ENCODE assay signal across 8 mouse cellular contexts in the genomic region with DNA sequence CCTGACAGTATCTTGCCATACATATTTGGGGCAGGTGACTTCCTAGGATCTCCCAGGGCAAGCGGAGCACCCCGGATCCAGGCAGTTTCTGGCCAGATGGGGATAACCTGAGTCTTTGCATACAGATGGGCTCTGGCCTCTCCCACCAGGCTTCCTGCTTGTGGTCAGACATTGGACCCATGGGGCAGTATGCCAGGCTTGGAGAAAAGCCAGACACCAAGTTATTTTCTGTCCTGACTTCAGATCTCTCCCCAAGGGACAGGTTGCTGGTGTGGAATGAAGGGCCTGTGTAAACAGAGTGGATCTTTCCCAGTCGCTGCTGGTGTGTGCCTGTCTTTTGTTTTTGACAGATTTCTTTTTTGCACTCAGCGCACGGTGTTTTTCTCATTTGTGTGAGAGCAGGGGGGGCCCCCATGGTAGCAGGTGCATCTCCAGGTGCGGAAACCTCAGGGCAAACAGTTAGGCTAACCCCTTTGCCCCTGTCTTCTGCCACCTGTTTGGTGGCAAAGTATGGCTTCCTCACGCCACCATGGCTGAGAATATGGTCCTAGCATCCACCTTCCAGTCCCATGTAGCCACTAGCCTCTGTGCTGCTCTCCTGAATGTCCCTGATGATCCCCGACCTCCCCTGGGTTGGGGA. TPM values are rescaled to one million over a fixed set of nuclear protein-coding genes. Genes with fewer than 3 reads are reported as not detected.
DNase-seq lines count a peak whose midpoint lies in the region; ATAC-seq lines count a peak whose summit lies in the region.

No protein-coding gene starts in this region.

- H3K27ac ChIP-seq in liver, embryonic 16.5 days (ENCODE audit: low read length), result peak overlapping the region; percentile 69; the same call in 1 of the 2 replicates

- no peaks in the 10 kb centered on the region for H3K27me3 ChIP-seq in liver, embryonic 16.5 days (ENCODE audit: control insufficient read depth, insufficient read depth, low read depth, low read length)

- H3K4me2 ChIP-seq in liver, embryonic 16.5 days (ENCODE audit: low read depth, low read length), result peak overlapping the region; percentile 11; the same call in 1 of the 2 replicates

- no peak overlapping the region for H3K4me3 ChIP-seq in liver, embryonic 16.5 days (ENCODE audit: low read depth, low read length)

- H3K9ac ChIP-seq in liver, embryonic 16.5 days (ENCODE audit: low read depth, low read length), result 0 out of 2 replicates have a peak overlapping the region, but pooled peaks have one; percentile 24

- peak; percentile 87 for DNase-seq in gastrocnemius, adult 18-20 months (ENCODE audit: low spot score)
- DNase-seq in gastrocnemius, postnatal 4 days (ENCODE audit: low spot score in 2 of 2), result no peak
- peak; percentile 32 for DNase-seq in T-cell, adult 2 months (ENCODE audit: low spot score)
- DNase-seq in heart, postnatal 4 days, result peak; percentile 87
- peak; percentile 80 for DNase-seq in thymus, postnatal 25 days
- no peak for DNase-seq in urinary bladder, postnatal 36 days (ENCODE audit: low spot score in 2 of 2)
- no peak for DNase-seq in frontal cortex, adult 2 months (ENCODE audit: extremely low spot score in 1 of 2, low spot score in 1 of 2)

- peaks cover 2% of the 10 kb centered on the region; the same call in 1 of the 2 replicates for H3K36me3 ChIP-seq in liver, embryonic 16.5 days (ENCODE audit: control insufficient read depth, insufficient read depth)

- no peaks in the 10 kb centered on the region for H3K9me3 ChIP-seq in liver, embryonic 16.5 days (replicated peaks; ENCODE audit: control insufficient read depth, low read length)

- no peak for ATAC-seq in liver, embryonic 16.5 days (ENCODE audit: low read depth)

- 73% methylated on average over 8 of the region's 8 CpGs for WGBS in liver, embryonic 16.5 days (ENCODE audit: insufficient replicate concordance)

- peaks cover 92% of the 10 kb centered on the region for H3K4me1 ChIP-seq in liver, embryonic 16.5 days (ENCODE audit: control insufficient read depth, low read depth, low read length)

RNA-seq across cellular contexts. Expression of a gene that starts 45.6 kb away (rescaled TPM):
- under 1 TPM in 1 of 2 experiments, not detected in 1; 0.80 TPM for total RNA-seq in gastrocnemius, adult 18-20 months (2021)
- total RNA-seq in gastrocnemius, postnatal 4 days (2021), result 10 to 100 TPM; 22.5 to 26.3 TPM
- 10 to 100 TPM; 42.0 to 43.2 TPM for total RNA-seq in heart, postnatal 4 days (2021)
- polyA plus RNA-seq in liver, embryonic 16.5 days (2015; fragmentation: Nextera tagmentation; extraction: Ambion mirVana), result 40.6 and 43.3 TPM in 2 replicates
- 3.1 and 3.2 TPM in 2 replicates for polyA plus RNA-seq in frontal cortex, adult 2 months (2012; rRNA removed)

Comparison
In these comparisons a context has a peak if more than half of its experiments do, and no peak if none do; other contexts are left out.
1. DNase-seq: peak in gastrocnemius, adult 18-20 months (single experiment), T-cell, adult 2 months (single experiment), heart, postnatal 4 days (single experiment) and thymus, postnatal 25 days (single experiment); none in gastrocnemius, postnatal 4 days (0 of 2), urinary bladder, postnatal 36 days (0 of 2) and frontal cortex, adult 2 months (0 of 2).
2. RNA of a gene that starts 45.6 kb away (total RNA-seq): 42.0 to 43.2 TPM in heart, postnatal 4 days and 22.5 to 26.3 TPM in gastrocnemius, postnatal 4 days; 0.80 TPM in gastrocnemius, adult 18-20 months; every median in the first group is over 10 times any median in the second.